Mouse (Mus musculus): ENCODE data around the gene Ap1g1. TPM values are rescaled to one million over a fixed set of nuclear protein-coding genes. Genes with fewer than 3 reads are reported as not detected.
A peak's percentile ranks its signal among the peaks of the same experiment; 100 is the strongest.

The Ap1g1 gene
- polyA plus RNA-seq, 1 experiment from 2014 or later, result 35.7 TPM

DNA sequence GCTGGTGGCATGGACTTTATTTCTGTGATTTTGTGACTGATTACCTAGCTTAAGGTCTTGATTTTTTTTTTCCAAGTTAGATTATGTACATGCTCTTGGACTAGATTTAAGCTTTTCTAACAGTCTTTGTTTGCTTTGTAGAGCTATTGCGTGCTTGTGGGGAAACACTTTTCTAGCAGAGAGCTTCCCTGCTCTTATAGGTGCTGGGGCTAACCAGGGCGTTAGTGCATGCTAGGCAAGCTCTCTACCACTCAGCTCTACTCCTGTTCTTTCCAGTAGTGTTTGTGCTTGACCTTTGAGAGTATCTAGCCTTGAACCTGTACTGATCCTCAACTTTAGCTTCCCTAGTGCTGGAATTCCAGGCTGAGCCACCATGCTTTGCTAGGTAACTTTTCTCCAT lies 22.0 kb downstream of the Ap1g1 start:
- Histone ChIP-seq H3K4me3 (ENCODE audit: low read depth, low read length) (no peak overlapping the region), H3K27ac (ENCODE audit: low read depth, low read length) (no peak overlapping the region), H3K9ac (ENCODE audit: low read length) (no peak overlapping the region), H3K9me3 (replicated peaks; ENCODE audit: control insufficient read depth, low read length) (no peaks in the 10 kb centered on the region), H3K4me1 (ENCODE audit: control insufficient read depth, insufficient read depth, low read length) (no peaks in the 10 kb centered on the region), H3K27me3 (replicated peaks; ENCODE audit: control insufficient read depth, insufficient read depth, low read length) (no peaks in the 10 kb centered on the region), H3K36me3 (ENCODE audit: control insufficient read depth, insufficient read depth, low read length) (peaks cover 7% of the 10 kb centered on the region; the same call in 1 of the 2 replicates), H3K4me2 (ENCODE audit: low read length) (no peak overlapping the region)
- ATAC-seq (no peak), DNase-seq (ENCODE audit: low spot score) (no peak)
- WGBS, result 88% methylated on average over 2 of the region's 2 CpGs

DNA sequence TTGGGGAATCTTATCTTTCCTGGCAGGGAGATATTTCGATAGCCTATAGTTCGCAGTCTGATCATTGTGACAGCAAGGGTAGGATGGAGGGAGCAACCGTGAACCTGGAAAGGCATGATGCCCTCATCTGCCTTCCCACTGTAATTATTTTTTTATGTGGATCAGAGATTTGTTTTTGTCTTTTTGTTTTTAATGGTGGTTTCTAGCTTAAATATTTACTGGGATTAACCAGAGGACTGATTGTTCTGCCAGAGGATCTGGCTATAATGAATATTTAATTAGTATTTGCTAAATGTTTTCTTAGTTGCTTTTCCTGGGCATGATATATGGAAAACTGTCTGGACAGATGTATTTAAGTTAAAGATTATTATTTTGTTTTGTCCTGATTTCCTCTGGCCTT lies 24.9 kb downstream of the Ap1g1 start:
- no peaks in the 10 kb centered on the region for H3K9me3 ChIP-seq (replicated peaks; ENCODE audit: control insufficient read depth, low read length)
- no peak overlapping the region for H3K4me3 ChIP-seq (ENCODE audit: low read depth, low read length)
- DNase-seq (ENCODE audit: low spot score) (no peak), ATAC-seq (no peak)
- H3K4me1 ChIP-seq (ENCODE audit: control insufficient read depth, insufficient read depth, low read length), result no peaks in the 10 kb centered on the region
- H3K4me2 ChIP-seq (ENCODE audit: low read length), result no peak overlapping the region
- peaks cover 7% of the 10 kb centered on the region; the same call in 1 of the 2 replicates for H3K36me3 ChIP-seq (ENCODE audit: control insufficient read depth, insufficient read depth, low read length)
- no peaks in the 10 kb centered on the region for H3K27me3 ChIP-seq (replicated peaks; ENCODE audit: control insufficient read depth, insufficient read depth, low read length)
- no peak overlapping the region for H3K9ac ChIP-seq (ENCODE audit: low read length)
- no peak overlapping the region for H3K27ac ChIP-seq (ENCODE audit: low read depth, low read length)
- 94% methylated on average over 3 of the region's 3 CpGs for WGBS

DNA sequence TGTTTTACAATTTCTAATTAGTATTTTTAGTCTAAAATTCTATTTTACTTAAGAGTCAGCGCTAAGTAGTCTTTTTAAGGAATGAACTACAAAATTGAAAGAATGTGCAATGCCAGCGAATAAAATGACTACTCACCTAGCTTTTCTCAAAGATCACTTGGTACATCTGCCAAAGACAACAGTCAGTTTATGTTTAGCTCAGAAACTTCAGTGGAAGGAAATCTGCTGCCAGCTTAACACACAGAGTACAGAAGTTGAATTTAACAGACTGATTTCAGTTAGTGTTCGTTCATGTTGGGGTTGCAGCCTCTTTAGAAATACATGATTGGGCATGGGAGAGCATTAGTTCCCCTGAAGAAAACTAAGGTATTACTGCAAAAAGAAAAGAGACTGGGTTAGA lies 25.4 kb downstream of the Ap1g1 start:
- no peak overlapping the region for H3K27ac ChIP-seq (ENCODE audit: low read depth, low read length)

DNA sequence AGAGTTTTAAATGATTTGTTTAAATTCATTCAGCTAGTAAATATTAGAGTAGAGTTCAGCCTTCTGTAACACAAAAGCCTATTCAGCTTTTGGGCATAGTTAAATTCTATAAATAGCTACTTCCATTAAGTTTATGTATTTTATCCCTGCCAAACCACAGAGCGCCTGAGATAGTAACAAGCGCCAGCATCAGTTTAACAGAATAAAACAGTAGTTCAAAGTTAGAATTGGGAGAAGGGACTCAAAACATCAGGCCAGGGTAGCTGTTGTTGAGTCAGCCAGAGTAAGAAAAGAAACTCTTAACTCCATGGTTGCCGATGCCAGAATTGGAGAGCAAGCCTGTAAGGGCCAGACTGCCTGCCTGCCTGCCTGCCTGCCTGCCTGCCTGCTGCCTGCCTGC lies 28.2 kb downstream of the Ap1g1 start:
- H3K4me1 ChIP-seq (ENCODE audit: control insufficient read depth, insufficient read depth, low read length), result no peaks in the 10 kb centered on the region
- DNase-seq (ENCODE audit: low spot score) (peak; percentile 14), ATAC-seq (no peak)
- H3K9ac ChIP-seq (ENCODE audit: low read length), result no peak overlapping the region
- H3K9me3 ChIP-seq (replicated peaks; ENCODE audit: control insufficient read depth, low read length), result no peaks in the 10 kb centered on the region
- H3K27ac ChIP-seq (ENCODE audit: low read depth, low read length), result no peak overlapping the region
- H3K4me2 ChIP-seq (ENCODE audit: low read length), result no peak overlapping the region
- H3K4me3 ChIP-seq (ENCODE audit: low read depth, low read length), result no peak overlapping the region
- no peaks in the 10 kb centered on the region for H3K27me3 ChIP-seq (replicated peaks; ENCODE audit: control insufficient read depth, insufficient read depth, low read length)
- H3K36me3 ChIP-seq (ENCODE audit: control insufficient read depth, insufficient read depth, low read length), result peaks cover 7% of the 10 kb centered on the region; the same call in 1 of the 2 replicates
- 67% methylated on average over 3 of the region's 3 CpGs for WGBS

More for the DNA sequence above, 25.4 kb downstream of the Ap1g1 start:
- no peak for ATAC-seq
- Histone ChIP-seq H3K36me3 (ENCODE audit: control insufficient read depth, insufficient read depth, low read length) (peaks cover 7% of the 10 kb centered on the region; the same call in 1 of the 2 replicates), H3K4me2 (ENCODE audit: low read length) (no peak overlapping the region), H3K9me3 (replicated peaks; ENCODE audit: control insufficient read depth, low read length) (no peaks in the 10 kb centered on the region), H3K9ac (ENCODE audit: low read length) (no peak overlapping the region), H3K27me3 (replicated peaks; ENCODE audit: control insufficient read depth, insufficient read depth, low read length) (no peaks in the 10 kb centered on the region), H3K4me1 (ENCODE audit: control insufficient read depth, insufficient read depth, low read length) (no peaks in the 10 kb centered on the region), H3K4me3 (ENCODE audit: low read depth, low read length) (no peak overlapping the region)
- no peak for DNase-seq (ENCODE audit: low spot score)
- 98% methylated on average over 3 of the region's 3 CpGs for WGBS

DNA sequence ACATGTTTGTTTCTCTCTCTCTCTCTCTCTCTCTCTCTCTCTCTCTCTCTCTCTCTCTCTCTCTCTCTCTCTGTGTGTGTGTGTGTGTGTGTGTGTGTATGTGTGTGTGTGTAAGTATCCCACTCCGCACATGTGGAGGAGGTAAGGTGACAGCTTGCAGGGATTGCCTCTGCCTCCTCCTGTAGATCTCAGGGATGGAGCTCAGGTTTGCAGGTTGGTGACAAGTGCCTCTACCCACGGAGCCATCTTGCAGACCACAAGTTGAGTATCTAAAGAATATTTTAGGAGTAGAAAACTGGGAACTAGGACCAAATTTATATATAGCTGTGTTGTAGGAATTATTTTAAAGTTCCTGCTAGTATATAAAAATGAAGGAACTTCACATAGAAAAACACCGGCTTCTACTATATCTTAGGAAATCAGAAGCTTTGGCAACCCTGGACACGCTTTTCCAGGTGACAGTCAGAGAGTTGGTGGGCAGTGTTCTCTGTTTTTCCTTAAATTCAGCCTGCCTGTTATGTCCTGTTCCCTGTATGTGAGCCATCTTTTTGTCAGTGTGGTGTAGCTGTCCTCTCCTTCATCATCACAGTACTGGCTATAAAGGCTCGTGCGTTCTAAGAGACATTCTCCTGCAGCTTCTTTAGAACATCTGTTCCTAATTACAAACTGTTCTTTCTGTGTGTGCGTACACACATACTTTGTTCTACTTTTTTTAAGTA lies 29.2 kb downstream of the Ap1g1 start:
- Histone ChIP-seq H3K27ac (ENCODE audit: low read depth, low read length) (no peak overlapping the region), H3K4me2 (ENCODE audit: low read length) (no peak overlapping the region), H3K9ac (ENCODE audit: low read length) (no peak overlapping the region), H3K4me1 (ENCODE audit: control insufficient read depth, insufficient read depth, low read length) (no peaks in the 10 kb centered on the region), H3K27me3 (replicated peaks; ENCODE audit: control insufficient read depth, insufficient read depth, low read length) (no peaks in the 10 kb centered on the region), H3K4me3 (ENCODE audit: low read depth, low read length) (no peak overlapping the region), H3K9me3 (replicated peaks; ENCODE audit: control insufficient read depth, low read length) (no peaks in the 10 kb centered on the region), H3K36me3 (ENCODE audit: control insufficient read depth, insufficient read depth, low read length) (peaks cover 7% of the 10 kb centered on the region; the same call in 1 of the 2 replicates)
- WGBS, result 90% methylated on average over 7 of the region's 7 CpGs
- no peak for ATAC-seq
- DNase-seq (ENCODE audit: low spot score), result no peak

DNA sequence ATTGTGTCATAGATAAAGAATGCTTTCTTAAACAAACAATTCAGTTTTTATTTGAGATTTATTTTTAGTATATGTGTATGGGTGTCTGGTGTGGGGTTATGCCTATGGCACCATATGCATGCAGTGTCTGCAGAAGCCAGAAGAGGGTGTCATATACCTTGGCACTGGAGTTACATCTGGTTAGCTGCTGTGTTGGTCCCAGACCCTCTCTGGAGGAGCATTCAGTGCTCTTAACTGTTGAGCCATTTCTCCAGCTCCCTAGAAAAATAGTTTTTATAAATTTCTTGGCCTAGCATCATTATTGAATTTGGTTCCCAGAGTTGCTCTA lies 29.7 kb downstream of the Ap1g1 start:
- DNase-seq (ENCODE audit: low spot score) (no peak), ATAC-seq (no peak)
- no peaks in the 10 kb centered on the region for H3K27me3 ChIP-seq (replicated peaks; ENCODE audit: control insufficient read depth, insufficient read depth, low read length)
- H3K36me3 ChIP-seq (ENCODE audit: control insufficient read depth, insufficient read depth, low read length), result peaks cover 5% of the 10 kb centered on the region; the same call in 1 of the 2 replicates
- no peak overlapping the region for H3K27ac ChIP-seq (ENCODE audit: low read depth, low read length)
- H3K9ac ChIP-seq (ENCODE audit: low read length), result no peak overlapping the region
- no peak overlapping the region for H3K4me3 ChIP-seq (ENCODE audit: low read depth, low read length)
- no peaks in the 10 kb centered on the region for H3K4me1 ChIP-seq (ENCODE audit: control insufficient read depth, insufficient read depth, low read length)
- H3K9me3 ChIP-seq (replicated peaks; ENCODE audit: control insufficient read depth, low read length), result no peaks in the 10 kb centered on the region
- H3K4me2 ChIP-seq (ENCODE audit: low read length), result no peak overlapping the region

DNA sequence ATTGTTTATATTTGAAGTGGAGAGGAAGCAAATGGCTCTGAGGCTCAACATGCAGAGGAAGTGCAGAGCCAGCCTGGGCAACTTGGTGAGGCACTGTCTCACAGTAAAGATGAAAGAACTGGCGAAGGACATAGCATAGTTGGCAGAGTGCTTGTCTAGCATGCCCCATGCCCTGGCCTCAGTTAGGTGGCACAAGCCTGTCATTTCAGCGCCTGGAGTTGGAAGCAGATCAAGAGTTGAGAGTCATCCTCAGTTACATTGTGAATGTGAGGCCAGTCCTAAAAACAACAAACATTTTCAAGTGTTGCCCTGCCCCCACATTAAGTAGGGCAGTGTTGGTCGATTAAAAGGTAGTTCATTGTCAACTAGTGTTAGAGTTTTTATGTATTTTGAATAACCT lies 32.1 kb downstream of the Ap1g1 start:
- H3K27ac ChIP-seq (ENCODE audit: low read depth, low read length), result no peak overlapping the region
- H3K4me3 ChIP-seq (ENCODE audit: low read depth, low read length), result no peak overlapping the region
- H3K36me3 ChIP-seq (ENCODE audit: control insufficient read depth, insufficient read depth, low read length), result no peaks in the 10 kb centered on the region
- 74% methylated on average over 3 of the region's 3 CpGs for WGBS
- H3K9me3 ChIP-seq (replicated peaks; ENCODE audit: control insufficient read depth, low read length), result no peaks in the 10 kb centered on the region
- no peak for DNase-seq (ENCODE audit: low spot score)
- H3K4me1 ChIP-seq (ENCODE audit: control insufficient read depth, insufficient read depth, low read length), result no peaks in the 10 kb centered on the region
- H3K27me3 ChIP-seq (replicated peaks; ENCODE audit: control insufficient read depth, insufficient read depth, low read length), result no peaks in the 10 kb centered on the region
- H3K9ac ChIP-seq (ENCODE audit: low read length), result no peak overlapping the region
- no peak overlapping the region for H3K4me2 ChIP-seq (ENCODE audit: low read length)
- no peak for ATAC-seq

DNA sequence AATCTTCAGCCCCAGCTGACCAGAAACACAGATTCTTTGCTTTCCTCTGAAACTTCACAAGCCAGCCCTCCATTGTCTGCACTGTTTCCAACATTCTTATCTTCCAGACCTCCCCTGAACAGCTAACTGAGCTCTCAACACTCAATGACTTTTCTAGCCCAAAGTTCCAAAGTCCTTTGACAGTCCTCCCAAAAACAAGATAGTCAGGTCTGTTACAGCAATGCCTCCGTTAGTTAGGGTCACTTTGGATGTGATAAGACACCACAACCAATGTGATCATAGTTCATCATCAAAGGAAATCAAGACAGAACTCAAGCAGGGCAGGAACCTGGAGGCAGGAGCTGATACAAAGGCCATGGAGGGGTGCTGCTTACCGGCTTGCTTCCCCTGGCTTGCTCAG lies 36.9 kb downstream of the Ap1g1 start:
- Histone ChIP-seq H3K4me2 (ENCODE audit: low read length) (no peak overlapping the region), H3K36me3 (ENCODE audit: control insufficient read depth, insufficient read depth, low read length) (no peaks in the 10 kb centered on the region), H3K27ac (ENCODE audit: low read depth, low read length) (no peak overlapping the region), H3K4me1 (ENCODE audit: control insufficient read depth, insufficient read depth, low read length) (no peaks in the 10 kb centered on the region), H3K9me3 (replicated peaks; ENCODE audit: control insufficient read depth, low read length) (no peaks in the 10 kb centered on the region), H3K27me3 (replicated peaks; ENCODE audit: control insufficient read depth, insufficient read depth, low read length) (no peaks in the 10 kb centered on the region), H3K4me3 (ENCODE audit: low read depth, low read length) (no peak overlapping the region), H3K9ac (ENCODE audit: low read length) (no peak overlapping the region)
- DNase-seq (ENCODE audit: low spot score) (no peak), ATAC-seq (no peak)
- WGBS, result 96% methylated on average over 2 of the region's 2 CpGs

DNA sequence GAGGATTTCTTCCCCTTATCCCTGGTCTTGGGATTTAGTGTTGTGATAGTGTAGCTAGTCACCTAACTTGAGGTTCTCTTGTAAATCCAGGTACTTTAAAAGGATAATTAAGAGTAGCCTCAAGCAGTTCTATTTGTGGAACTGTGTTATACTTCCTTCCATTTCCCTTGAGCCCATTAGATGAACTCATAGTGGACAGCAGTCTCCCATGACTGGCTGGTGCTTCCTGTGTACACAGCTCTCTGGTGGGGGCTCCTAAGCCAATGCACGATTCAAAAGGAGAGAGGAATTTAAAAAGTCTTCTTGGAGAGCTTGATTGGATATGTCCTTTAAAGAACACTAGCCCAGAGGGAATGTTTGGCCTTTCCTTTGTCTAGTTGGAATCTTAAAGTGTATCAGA lies 39.6 kb downstream of the Ap1g1 start:
- Histone ChIP-seq H3K9me3 (replicated peaks; ENCODE audit: control insufficient read depth, low read length) (no peaks in the 10 kb centered on the region), H3K27me3 (replicated peaks; ENCODE audit: control insufficient read depth, insufficient read depth, low read length) (no peaks in the 10 kb centered on the region), H3K4me1 (ENCODE audit: control insufficient read depth, insufficient read depth, low read length) (no peaks in the 10 kb centered on the region), H3K9ac (ENCODE audit: low read length) (no peak overlapping the region), H3K4me3 (ENCODE audit: low read depth, low read length) (no peak overlapping the region), H3K4me2 (ENCODE audit: low read length) (no peak overlapping the region), H3K27ac (ENCODE audit: low read depth, low read length) (no peak overlapping the region), H3K36me3 (ENCODE audit: control insufficient read depth, insufficient read depth, low read length) (no peaks in the 10 kb centered on the region)
- WGBS, result 71% methylated on average over 1 of the region's 1 CpGs
- DNase-seq (ENCODE audit: low spot score) (no peak), ATAC-seq (no peak)
